Mouse (Mus musculus) erythroblast, embryonic 14.5 days (primary cell): ENCODE measurements around the gene Rhoa. TPM values are rescaled to one million over a fixed set of nuclear protein-coding genes. Genes with fewer than 3 reads are reported as not detected.

ENCODE experiments used
- H3K27me3 ChIP-seq: 2 replicates; pipeline ENCODE4 v1.6.1; 2012; ENCODE audit warnings: inconsistent platforms; ENCODE audit not compliant: control insufficient read depth
- H3K36me3 ChIP-seq: 2 replicates; pipeline ENCODE4 v1.6.1; 2012; ENCODE audit warnings: mild to moderate bottlenecking, inconsistent platforms; ENCODE audit not compliant: control insufficient read depth
- H3K4me1 ChIP-seq: 2 replicates; pipeline ENCODE4 v1.6.1; 2012; ENCODE audit warnings: inconsistent platforms; ENCODE audit not compliant: control insufficient read depth
- H3K4me3 ChIP-seq: replicated peaks from 2 replicates; pipeline ENCODE3; 2012; ENCODE audit warnings: moderate library complexity, mild to moderate bottlenecking, inconsistent platforms
- H3K9me3 ChIP-seq: 2 replicates; pipeline ENCODE4 v1.6.1; 2012; ENCODE audit warnings: low read length, inconsistent platforms, mixed read lengths; ENCODE audit not compliant: control insufficient read depth
- GATA1 ChIP-seq: IDR thresholded peaks from 2 replicates; pipeline ENCODE4 v1.6.1; 2012; ENCODE audit warnings: low read length, inconsistent platforms, mixed read lengths
- TAL1 ChIP-seq: IDR thresholded peaks from 3 replicates; pipeline ENCODE4 v1.6.1; 2012; ENCODE audit warnings: low read length, inconsistent platforms, mixed read lengths
- polyA plus RNA-seq: library from polyadenylated mRNA; stranded (reverse); fragments of >175 nt; gene quantifications from 2 replicates; pipeline ENCODE4 v1.2.3, GENCODE M21; 2012

The Rhoa gene
- polyA plus RNA-seq, 1 experiment: 12.9 TPM

DNA sequence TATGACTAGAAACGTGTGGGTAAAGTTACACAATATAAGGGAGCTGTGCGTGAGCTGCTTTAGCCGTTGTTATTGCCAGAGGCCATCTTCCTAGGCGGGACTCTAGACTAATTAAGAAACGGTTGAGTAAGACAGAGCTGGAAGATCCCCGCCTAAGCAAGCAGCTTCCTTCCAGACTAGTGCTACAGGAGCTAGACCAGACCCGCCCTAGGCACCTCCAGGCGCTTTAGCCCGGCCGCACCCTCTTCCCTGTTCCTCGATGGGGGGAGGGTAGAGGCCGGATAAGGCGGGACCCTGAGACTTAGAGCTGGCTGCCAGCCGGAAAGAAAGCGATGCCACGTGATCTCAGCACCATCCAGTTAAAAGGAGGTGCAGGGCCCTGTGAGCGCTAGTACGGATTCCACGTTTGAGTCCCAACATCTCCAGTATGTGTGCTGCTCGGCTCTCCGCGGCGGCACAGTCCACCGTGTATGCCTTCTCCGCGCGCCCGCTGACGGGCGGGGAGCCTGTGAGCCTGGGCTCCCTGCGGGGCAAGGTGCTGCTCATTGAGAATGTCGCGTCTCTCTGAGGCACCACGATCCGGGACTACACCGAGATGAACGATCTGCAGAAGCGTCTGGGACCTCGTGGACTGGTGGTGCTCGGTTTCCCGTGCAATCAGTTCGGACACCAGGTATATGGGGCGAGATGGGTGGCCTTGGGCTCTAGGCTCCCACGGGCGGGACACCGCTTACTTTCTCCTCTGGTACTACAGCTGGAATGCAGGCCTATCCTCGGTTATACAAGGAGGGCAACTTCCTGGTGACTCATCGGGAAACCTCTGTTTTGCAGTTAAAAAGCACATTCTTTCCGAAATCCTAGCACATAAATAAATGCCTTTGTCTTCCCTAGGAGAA, 33.2 kb downstream of the Rhoa start, which contains the start of gene Gpx1:
TSS of gene Gpx1 (plus strand) at position 18 of the 896 bp plus-strand sequence.
- H3K4me1 ChIP-seq: peaks cover 58% of the 10 kb centered on the region
- TF ChIP-seq GATA1 (no peak), TAL1 (peak; percentile 27; the same call in 1 of the 3 replicates)
- H3K9me3 ChIP-seq: peaks cover 3% of the 10 kb centered on the region; the same call in 1 of the 2 replicates
- H3K27me3 ChIP-seq: no peaks in the 10 kb centered on the region
- H3K36me3 ChIP-seq: peaks cover 95% of the 10 kb centered on the region
- H3K4me3 ChIP-seq: peak within 1 kb of the TSS; percentile 74

DNA sequence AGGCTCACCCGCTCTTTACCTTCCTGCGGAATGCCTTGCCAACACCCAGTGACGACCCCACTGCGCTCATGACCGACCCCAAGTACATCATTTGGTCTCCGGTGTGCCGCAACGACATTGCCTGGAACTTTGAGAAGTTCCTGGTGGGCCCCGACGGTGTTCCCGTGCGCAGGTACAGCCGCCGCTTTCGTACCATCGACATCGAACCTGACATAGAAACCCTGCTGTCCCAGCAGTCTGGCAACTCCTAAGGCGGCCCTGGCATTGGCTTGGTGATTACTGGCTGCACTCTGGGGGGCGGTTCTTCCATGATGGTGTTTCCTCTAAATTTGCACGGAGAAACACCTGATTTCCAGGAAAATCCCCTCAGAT, 33.9 kb downstream of the Rhoa start:
- H3K4me1 ChIP-seq: peaks cover 65% of the 10 kb centered on the region
- no peaks in the 10 kb centered on the region for H3K27me3 ChIP-seq
- H3K9me3 ChIP-seq: peaks cover 3% of the 10 kb centered on the region; the same call in 1 of the 2 replicates
- H3K4me3 ChIP-seq: peak overlapping the region; percentile 74
- H3K36me3 ChIP-seq: peaks cover 94% of the 10 kb centered on the region
- no peak for TF ChIP-seq TAL1
- TF ChIP-seq GATA1: no peak

GRCm38 (mm10) chr9:108340258-108341138, 34.6 kb downstream of the Rhoa start:
- Histone ChIP-seq H3K4me3 (peak overlapping the region; percentile 74), H3K9me3 (peaks cover 3% of the 10 kb centered on the region; the same call in 1 of the 2 replicates), H3K36me3 (peaks cover 92% of the 10 kb centered on the region), H3K4me1 (peaks cover 67% of the 10 kb centered on the region), H3K27me3 (no peaks in the 10 kb centered on the region)
- TF ChIP-seq TAL1 (peak; percentile 99), GATA1 (peak; percentile 94)

GRCm38 (mm10) chr9:108341139-108341475, 35.2 kb downstream of the Rhoa start:
- Histone ChIP-seq H3K36me3 (peaks cover 88% of the 10 kb centered on the region), H3K4me3 (peak overlapping the region; percentile 74), H3K4me1 (peaks cover 70% of the 10 kb centered on the region), H3K27me3 (no peaks in the 10 kb centered on the region), H3K9me3 (peaks cover 3% of the 10 kb centered on the region; the same call in 1 of the 2 replicates)
- TF ChIP-seq TAL1 (no peak), GATA1 (no peak)

GRCm38 (mm10) chr9:108341801-108342200, 35.9 kb downstream of the Rhoa start:
- TF ChIP-seq GATA1 (no peak), TAL1 (no peak)
- peaks cover 81% of the 10 kb centered on the region for H3K36me3 ChIP-seq
- H3K9me3 ChIP-seq: peaks cover 3% of the 10 kb centered on the region; the same call in 1 of the 2 replicates
- H3K4me3 ChIP-seq: peak overlapping the region; percentile 74
- peaks cover 73% of the 10 kb centered on the region for H3K4me1 ChIP-seq
- no peaks in the 10 kb centered on the region for H3K27me3 ChIP-seq

DNA sequence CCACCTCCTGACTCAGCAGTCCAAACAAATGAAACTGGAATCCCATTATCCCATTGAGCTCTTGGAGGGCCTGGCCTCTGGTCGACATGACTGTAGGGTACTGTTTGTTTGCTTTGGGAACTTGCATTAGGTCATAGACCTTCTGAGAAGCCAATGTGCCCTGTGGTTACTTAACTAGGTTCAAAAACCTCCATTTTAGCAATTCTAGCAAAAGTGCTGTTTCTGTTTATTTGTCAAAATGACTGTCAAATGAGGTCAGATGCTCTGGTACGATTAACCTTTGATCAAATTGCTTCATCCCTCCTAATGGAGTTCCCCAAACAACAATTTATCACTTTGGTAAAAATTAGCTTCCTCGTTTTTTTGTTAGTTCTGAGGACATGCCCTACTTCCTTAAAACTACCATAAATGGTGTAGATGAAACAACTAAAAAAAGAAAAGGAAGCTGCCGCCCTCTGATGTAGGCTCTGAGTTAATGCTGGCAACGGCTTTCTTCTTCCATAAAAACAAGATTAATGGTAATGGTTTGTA, 36.4 kb downstream of the Rhoa start:
- peaks cover 3% of the 10 kb centered on the region; the same call in 1 of the 2 replicates for H3K9me3 ChIP-seq
- H3K4me1 ChIP-seq: peaks cover 79% of the 10 kb centered on the region
- peaks cover 78% of the 10 kb centered on the region for H3K36me3 ChIP-seq
- H3K4me3 ChIP-seq: peak overlapping the region; percentile 74
- no peak for TF ChIP-seq GATA1
- no peak for TF ChIP-seq TAL1
- H3K27me3 ChIP-seq: no peaks in the 10 kb centered on the region

DNA sequence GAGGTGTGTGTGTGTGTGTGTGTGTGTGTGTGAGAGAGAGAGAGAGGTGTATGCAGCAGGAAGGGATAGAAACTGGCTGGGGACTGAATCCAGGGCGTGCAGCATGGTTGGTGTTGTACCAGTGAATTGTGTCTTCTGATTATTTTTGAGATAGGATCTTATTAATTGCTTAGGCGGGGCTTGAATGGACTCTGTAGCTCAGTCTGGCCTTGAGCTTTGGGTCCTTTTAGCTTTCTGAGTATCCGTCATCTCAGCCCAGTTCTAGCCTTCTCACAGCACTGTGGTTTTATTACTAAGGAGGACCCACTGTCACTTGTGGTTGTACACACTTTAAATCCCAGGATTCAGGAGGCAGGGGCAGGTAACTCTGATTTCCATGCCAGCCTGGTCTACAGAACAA, 37.4 kb downstream of the Rhoa start:
- Histone ChIP-seq H3K36me3 (peaks cover 69% of the 10 kb centered on the region), H3K4me1 (peaks cover 73% of the 10 kb centered on the region), H3K4me3 (peak overlapping the region; percentile 33), H3K27me3 (no peaks in the 10 kb centered on the region), H3K9me3 (peaks cover 3% of the 10 kb centered on the region; the same call in 1 of the 2 replicates)
- TF ChIP-seq GATA1: no peak

DNA sequence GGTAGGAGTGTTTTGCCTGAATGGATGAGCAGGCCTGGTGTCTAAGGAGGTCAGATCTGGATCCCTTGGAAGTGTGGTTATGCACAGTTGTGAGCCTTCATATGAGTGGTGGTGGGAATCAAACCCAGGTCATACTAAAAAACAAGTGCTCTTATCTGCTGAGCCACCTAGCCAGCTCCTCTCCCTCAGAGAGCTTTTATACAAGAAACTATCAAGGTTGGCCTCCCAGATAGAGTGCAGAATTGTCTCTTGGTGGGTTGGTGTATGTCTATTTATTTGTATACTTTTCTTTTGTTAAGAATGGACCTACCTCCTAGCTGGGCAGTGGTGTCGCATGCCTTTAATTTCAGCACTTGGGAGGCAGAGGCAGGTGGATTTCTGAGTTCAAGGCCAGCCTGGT, 37.9 kb downstream of the Rhoa start:
- TF ChIP-seq GATA1 (peak; percentile 69), TAL1 (peak; percentile 44; the same call in 2 of the 3 replicates)
- Histone ChIP-seq H3K4me3 (peak overlapping the region; percentile 33), H3K27me3 (no peaks in the 10 kb centered on the region), H3K36me3 (peaks cover 64% of the 10 kb centered on the region), H3K4me1 (peaks cover 72% of the 10 kb centered on the region), H3K9me3 (peaks cover 3% of the 10 kb centered on the region; the same call in 1 of the 2 replicates)

GRCm38 (mm10) chr9:108344471-108344870, 38.5 kb downstream of the Rhoa start:
- H3K4me1 ChIP-seq: peaks cover 77% of the 10 kb centered on the region
- peaks cover 3% of the 10 kb centered on the region; the same call in 1 of the 2 replicates for H3K9me3 ChIP-seq
- no peaks in the 10 kb centered on the region for H3K27me3 ChIP-seq
- TF ChIP-seq GATA1 (no peak), TAL1 (no peak)
- peaks cover 62% of the 10 kb centered on the region for H3K36me3 ChIP-seq
- no peak overlapping the region for H3K4me3 ChIP-seq
